Mouse (Mus musculus): Measurements from ENCODE around the gene Smc1b. TPM values are rescaled to one million over a fixed set of nuclear protein-coding genes. Genes with fewer than 3 reads are reported as not detected.

Smc1b gene
- total RNA-seq (2014; rRNA removed; ENCODE audit: low replicate concordance) (not detected in 2 replicates), polyA plus RNA-seq (2015; fragmentation: Nextera tagmentation; extraction: Ambion mirVana) (0.04 and 0.15 TPM in 2 replicates)

GRCm38 (mm10) chr15:85131275-85132192, at the start of gene Smc1b, which contains the start of gene Ribc2:
Smc1b (minus strand) TSS chr15:85131964.
Ribc2 (plus strand) TSS chr15:85132078.
- Histone ChIP-seq H3K27ac (ENCODE audit: low read depth) (no peak within 1 kb of the TSS), H3K4me1 (ENCODE audit: control insufficient read depth, insufficient read depth) (no peaks in the 10 kb centered on the region), H3K36me3 (replicated peaks; ENCODE audit: control insufficient read depth, insufficient read depth, low read length) (no peaks in the 10 kb centered on the region), H3K4me2 (ENCODE audit: low read depth, low read length) (peak within 1 kb of the TSS; percentile 39), H3K27me3 (ENCODE audit: control insufficient read depth, insufficient read depth, low read length) (peaks cover 12% of the 10 kb centered on the region), H3K9me3 (replicated peaks; ENCODE audit: control insufficient read depth, low read length) (no peaks in the 10 kb centered on the region), H3K4me3 (ENCODE audit: low read depth, low read length) (peak within 1 kb of the TSS; percentile 21), H3K9ac (replicated peaks; ENCODE audit: low read depth, low read length) (no peak within 1 kb of the TSS)
- peak; percentile 55 for DNase-seq (ENCODE audit: low spot score)
- TF ChIP-seq CTCF (IDR thresholded peaks at IDR 0.05; ENCODE audit: low read depth) (no peak), EP300 (IDR thresholded peaks at IDR 0.05; ENCODE audit: low read depth) (no peak)
- WGBS, result 31% methylated on average over 54 of the region's 58 CpGs
- ATAC-seq (ENCODE audit: insufficient read depth, low read depth), result no peak

GRCm38 (mm10) chr15:85180368-85180767, 48.6 kb upstream of the Smc1b start:
- no peaks in the 10 kb centered on the region for H3K36me3 ChIP-seq (replicated peaks; ENCODE audit: control insufficient read depth, insufficient read depth, low read length)

GRCm38 (mm10) chr15:85179528-85180180, 47.9 kb upstream of the Smc1b start:
- Histone ChIP-seq H3K36me3 (replicated peaks; ENCODE audit: control insufficient read depth, insufficient read depth, low read length) (no peaks in the 10 kb centered on the region), H3K4me2 (ENCODE audit: low read depth, low read length) (no peak overlapping the region), H3K27me3 (ENCODE audit: control insufficient read depth, insufficient read depth, low read length) (0 out of 2 replicates have a peak, but pooled peaks cover 4% of the 10 kb centered on the region), H3K4me1 (ENCODE audit: control insufficient read depth, insufficient read depth) (peaks cover 19% of the 10 kb centered on the region), H3K27ac (ENCODE audit: low read depth) (peak overlapping the region; percentile 15; the same call in 1 of the 2 replicates), H3K4me3 (ENCODE audit: low read depth, low read length) (no peak overlapping the region), H3K9ac (replicated peaks; ENCODE audit: low read depth, low read length) (no peak overlapping the region), H3K9me3 (replicated peaks; ENCODE audit: control insufficient read depth, low read length) (no peaks in the 10 kb centered on the region)
- WGBS, result 64% methylated on average over 7 of the region's 7 CpGs
- TF ChIP-seq EP300 (IDR thresholded peaks at IDR 0.05; ENCODE audit: low read depth) (no peak), CTCF (IDR thresholded peaks at IDR 0.05; ENCODE audit: low read depth) (no peak)
- DNase-seq (ENCODE audit: low spot score) (peak; percentile 17), ATAC-seq (ENCODE audit: insufficient read depth, low read depth) (no peak)

More at GRCm38 (mm10) chr15:85180368-85180767, 48.6 kb upstream of the Smc1b start:
- 0 out of 2 replicates have a peak, but pooled peaks cover 4% of the 10 kb centered on the region for H3K27me3 ChIP-seq (ENCODE audit: control insufficient read depth, insufficient read depth, low read length)
- TF ChIP-seq EP300 (IDR thresholded peaks at IDR 0.05; ENCODE audit: low read depth) (no peak), CTCF (IDR thresholded peaks at IDR 0.05; ENCODE audit: low read depth) (no peak)
- peaks cover 19% of the 10 kb centered on the region for H3K4me1 ChIP-seq (ENCODE audit: control insufficient read depth, insufficient read depth)
- no peak overlapping the region for H3K4me2 ChIP-seq (ENCODE audit: low read depth, low read length)
- H3K4me3 ChIP-seq (ENCODE audit: low read depth, low read length), result no peak overlapping the region
- no peaks in the 10 kb centered on the region for H3K9me3 ChIP-seq (replicated peaks; ENCODE audit: control insufficient read depth, low read length)
- no peak overlapping the region for H3K27ac ChIP-seq (ENCODE audit: low read depth)
- DNase-seq (ENCODE audit: low spot score) (no peak), ATAC-seq (ENCODE audit: insufficient read depth, low read depth) (no peak)
- H3K9ac ChIP-seq (replicated peaks; ENCODE audit: low read depth, low read length), result no peak overlapping the region

GRCm38 (mm10) chr15:85178172-85178571, 46.4 kb upstream of the Smc1b start:
- DNase-seq (ENCODE audit: low spot score) (peak; percentile 78), ATAC-seq (ENCODE audit: insufficient read depth, low read depth) (peak; percentile 94)
- Histone ChIP-seq H3K4me2 (ENCODE audit: low read depth, low read length) (peak overlapping the region; percentile 28), H3K27ac (ENCODE audit: low read depth) (peak overlapping the region; percentile 77), H3K4me3 (ENCODE audit: low read depth, low read length) (0 out of 2 replicates have a peak overlapping the region, but pooled peaks have one; percentile 4), H3K9me3 (replicated peaks; ENCODE audit: control insufficient read depth, low read length) (no peaks in the 10 kb centered on the region), H3K27me3 (ENCODE audit: control insufficient read depth, insufficient read depth, low read length) (0 out of 2 replicates have a peak, but pooled peaks cover 4% of the 10 kb centered on the region), H3K9ac (replicated peaks; ENCODE audit: low read depth, low read length) (no peak overlapping the region), H3K4me1 (ENCODE audit: control insufficient read depth, insufficient read depth) (peaks cover 19% of the 10 kb centered on the region), H3K36me3 (replicated peaks; ENCODE audit: control insufficient read depth, insufficient read depth, low read length) (no peaks in the 10 kb centered on the region)
- no peak for TF ChIP-seq CTCF (IDR thresholded peaks at IDR 0.05; ENCODE audit: low read depth)
- TF ChIP-seq EP300 (IDR thresholded peaks at IDR 0.05; ENCODE audit: low read depth), result peak; percentile 64; the same call in 1 of the 2 replicates
- WGBS, result 14% methylated on average over 6 of the region's 6 CpGs

- H3K9me3 ChIP-seq (replicated peaks; ENCODE audit: control insufficient read depth, low read length), result no peaks in the 10 kb centered on the region
- H3K27ac ChIP-seq (ENCODE audit: low read depth), result peak overlapping the region; percentile 77
- peaks cover 19% of the 10 kb centered on the region for H3K4me1 ChIP-seq (ENCODE audit: control insufficient read depth, insufficient read depth)
- TF ChIP-seq CTCF (IDR thresholded peaks at IDR 0.05; ENCODE audit: low read depth), result no peak
- no peak for TF ChIP-seq EP300 (IDR thresholded peaks at IDR 0.05; ENCODE audit: low read depth)
- no peaks in the 10 kb centered on the region for H3K36me3 ChIP-seq (replicated peaks; ENCODE audit: control insufficient read depth, insufficient read depth, low read length)
- ATAC-seq (ENCODE audit: insufficient read depth, low read depth), result peak; percentile 27; the same call in 1 of the 2 replicates
- no peak overlapping the region for H3K9ac ChIP-seq (replicated peaks; ENCODE audit: low read depth, low read length)
- 0 out of 2 replicates have a peak, but pooled peaks cover 4% of the 10 kb centered on the region for H3K27me3 ChIP-seq (ENCODE audit: control insufficient read depth, insufficient read depth, low read length)
- DNase-seq (ENCODE audit: low spot score), result peak; percentile 93
- H3K4me2 ChIP-seq (ENCODE audit: low read depth, low read length), result peak overlapping the region; percentile 28
- 0 out of 2 replicates have a peak overlapping the region, but pooled peaks have one; percentile 4 for H3K4me3 ChIP-seq (ENCODE audit: low read depth, low read length)
- 24% methylated on average over 8 of the region's 8 CpGs for WGBS
Measured at GRCm38 (mm10) chr15:85177576-85177975, 45.8 kb upstream of the Smc1b start.

Measured in heart, postnatal 0 days (tissue).